Mouse (Mus musculus): ENCODE results near the gene Pgbd5. TPM values are rescaled to one million over a fixed set of nuclear protein-coding genes. Genes with fewer than 3 reads are reported as not detected.

The Pgbd5 gene
- polyA plus RNA-seq, 1 experiment from 2014 or later = 5.3 TPM

GRCm38 (mm10) chr8:124392271-124393012, 47.0 kb downstream of the Pgbd5 start:
- Histone ChIP-seq H3K9me3 (ENCODE audit: control insufficient read depth, low read length) (no peaks in the 10 kb centered on the region), H3K9ac (ENCODE audit: low read depth, low read length) (no peak overlapping the region), H3K4me2 (replicated peaks; ENCODE audit: low read depth, low read length) (no peak overlapping the region), H3K27me3 (ENCODE audit: control insufficient read depth, insufficient read depth, low read length) (no peaks in the 10 kb centered on the region), H3K27ac (ENCODE audit: low read depth, low read length) (no peak overlapping the region), H3K36me3 (ENCODE audit: control insufficient read depth, insufficient read depth, low read length) (no peaks in the 10 kb centered on the region), H3K4me3 (ENCODE audit: low read depth, low read length) (no peak overlapping the region), H3K4me1 (replicated peaks; ENCODE audit: control insufficient read depth, insufficient read depth, low read length) (no peaks in the 10 kb centered on the region)
- ATAC-seq (ENCODE audit: low FRiP score) (no peak), DNase-seq (ENCODE audit: low spot score) (no peak)
- 50% methylated on average over 10 of the region's 10 CpGs for WGBS

- no peak for ATAC-seq (ENCODE audit: low FRiP score)
- H3K4me3 ChIP-seq (ENCODE audit: low read depth, low read length) = no peak overlapping the region
- H3K36me3 ChIP-seq (ENCODE audit: control insufficient read depth, insufficient read depth, low read length) = no peaks in the 10 kb centered on the region
- no peak overlapping the region for H3K4me2 ChIP-seq (replicated peaks; ENCODE audit: low read depth, low read length)
- no peaks in the 10 kb centered on the region for H3K27me3 ChIP-seq (ENCODE audit: control insufficient read depth, insufficient read depth, low read length)
- no peaks in the 10 kb centered on the region for H3K9me3 ChIP-seq (ENCODE audit: control insufficient read depth, low read length)
- no peaks in the 10 kb centered on the region for H3K4me1 ChIP-seq (replicated peaks; ENCODE audit: control insufficient read depth, insufficient read depth, low read length)
- WGBS = 95% methylated on average over 7 of the region's 7 CpGs
- no peak for DNase-seq (ENCODE audit: low spot score)
- H3K27ac ChIP-seq (ENCODE audit: low read depth, low read length) = no peak overlapping the region
- no peak overlapping the region for H3K9ac ChIP-seq (ENCODE audit: low read depth, low read length)
These were observed 48.3 kb downstream of the Pgbd5 start for GRCm38 (mm10) chr8:124391191-124391590.

- no peak overlapping the region for H3K4me3 ChIP-seq (ENCODE audit: low read depth, low read length)
- WGBS = 92% methylated on average over 11 of the region's 11 CpGs
- ATAC-seq (ENCODE audit: low FRiP score) = no peak
- no peak overlapping the region for H3K27ac ChIP-seq (ENCODE audit: low read depth, low read length)
- no peak overlapping the region for H3K4me2 ChIP-seq (replicated peaks; ENCODE audit: low read depth, low read length)
- DNase-seq (ENCODE audit: low spot score) = no peak
- no peak overlapping the region for H3K9ac ChIP-seq (ENCODE audit: low read depth, low read length)
- no peaks in the 10 kb centered on the region for H3K4me1 ChIP-seq (replicated peaks; ENCODE audit: control insufficient read depth, insufficient read depth, low read length)
- H3K27me3 ChIP-seq (ENCODE audit: control insufficient read depth, insufficient read depth, low read length) = no peaks in the 10 kb centered on the region
- no peaks in the 10 kb centered on the region for H3K9me3 ChIP-seq (ENCODE audit: control insufficient read depth, low read length)
- no peaks in the 10 kb centered on the region for H3K36me3 ChIP-seq (ENCODE audit: control insufficient read depth, insufficient read depth, low read length)
These were observed 50.0 kb downstream of the Pgbd5 start for GRCm38 (mm10) chr8:124389495-124389894.

GRCm38 (mm10) chr8:124386225-124386899, 53.1 kb downstream of the Pgbd5 start:
- WGBS = 89% methylated on average over 23 of the region's 23 CpGs
- DNase-seq (ENCODE audit: low spot score) = no peak
- Histone ChIP-seq H3K27ac (ENCODE audit: low read depth, low read length) (no peak overlapping the region), H3K4me3 (ENCODE audit: low read depth, low read length) (no peak overlapping the region), H3K36me3 (ENCODE audit: control insufficient read depth, insufficient read depth, low read length) (no peaks in the 10 kb centered on the region), H3K9ac (ENCODE audit: low read depth, low read length) (no peak overlapping the region), H3K4me2 (replicated peaks; ENCODE audit: low read depth, low read length) (no peak overlapping the region), H3K27me3 (ENCODE audit: control insufficient read depth, insufficient read depth, low read length) (no peaks in the 10 kb centered on the region), H3K4me1 (replicated peaks; ENCODE audit: control insufficient read depth, insufficient read depth, low read length) (no peaks in the 10 kb centered on the region), H3K9me3 (ENCODE audit: control insufficient read depth, low read length) (no peaks in the 10 kb centered on the region)
- ATAC-seq (ENCODE audit: low FRiP score) = no peak

GRCm38 (mm10) chr8:124384336-124384735, 55.1 kb downstream of the Pgbd5 start:
- DNase-seq (ENCODE audit: low spot score) (no peak), ATAC-seq (ENCODE audit: low FRiP score) (no peak)
- Histone ChIP-seq H3K4me1 (replicated peaks; ENCODE audit: control insufficient read depth, insufficient read depth, low read length) (no peaks in the 10 kb centered on the region), H3K27ac (ENCODE audit: low read depth, low read length) (no peak overlapping the region), H3K9me3 (ENCODE audit: control insufficient read depth, low read length) (no peaks in the 10 kb centered on the region), H3K4me3 (ENCODE audit: low read depth, low read length) (no peak overlapping the region), H3K4me2 (replicated peaks; ENCODE audit: low read depth, low read length) (no peak overlapping the region), H3K36me3 (ENCODE audit: control insufficient read depth, insufficient read depth, low read length) (no peaks in the 10 kb centered on the region), H3K9ac (ENCODE audit: low read depth, low read length) (no peak overlapping the region), H3K27me3 (ENCODE audit: control insufficient read depth, insufficient read depth, low read length) (no peaks in the 10 kb centered on the region)
- WGBS = 93% methylated on average over 19 of the region's 19 CpGs

GRCm38 (mm10) chr8:124382235-124382634, 57.2 kb downstream of the Pgbd5 start:
- Histone ChIP-seq H3K4me1 (replicated peaks; ENCODE audit: control insufficient read depth, insufficient read depth, low read length) (no peaks in the 10 kb centered on the region), H3K4me3 (ENCODE audit: low read depth, low read length) (no peak overlapping the region), H3K4me2 (replicated peaks; ENCODE audit: low read depth, low read length) (no peak overlapping the region), H3K27ac (ENCODE audit: low read depth, low read length) (no peak overlapping the region), H3K9me3 (ENCODE audit: control insufficient read depth, low read length) (no peaks in the 10 kb centered on the region), H3K27me3 (ENCODE audit: control insufficient read depth, insufficient read depth, low read length) (no peaks in the 10 kb centered on the region), H3K36me3 (ENCODE audit: control insufficient read depth, insufficient read depth, low read length) (no peaks in the 10 kb centered on the region), H3K9ac (ENCODE audit: low read depth, low read length) (no peak overlapping the region)
- DNase-seq (ENCODE audit: low spot score) (no peak), ATAC-seq (ENCODE audit: low FRiP score) (no peak)
- WGBS = 59% methylated on average over 10 of the region's 10 CpGs

- Histone ChIP-seq H3K36me3 (ENCODE audit: control insufficient read depth, insufficient read depth, low read length) (no peaks in the 10 kb centered on the region), H3K9me3 (ENCODE audit: control insufficient read depth, low read length) (no peaks in the 10 kb centered on the region), H3K9ac (ENCODE audit: low read depth, low read length) (no peak overlapping the region), H3K27me3 (ENCODE audit: control insufficient read depth, insufficient read depth, low read length) (no peaks in the 10 kb centered on the region), H3K4me1 (replicated peaks; ENCODE audit: control insufficient read depth, insufficient read depth, low read length) (no peaks in the 10 kb centered on the region), H3K4me3 (ENCODE audit: low read depth, low read length) (no peak overlapping the region), H3K4me2 (replicated peaks; ENCODE audit: low read depth, low read length) (no peak overlapping the region), H3K27ac (ENCODE audit: low read depth, low read length) (no peak overlapping the region)
- no peak for DNase-seq (ENCODE audit: low spot score)
- no peak for ATAC-seq (ENCODE audit: low FRiP score)
- WGBS = 74% methylated on average over 6 of the region's 6 CpGs
These were observed 60.2 kb downstream of the Pgbd5 start for GRCm38 (mm10) chr8:124379289-124379688.

GRCm38 (mm10) chr8:124376406-124376805, 63.1 kb downstream of the Pgbd5 start:
- Histone ChIP-seq H3K4me3 (ENCODE audit: low read depth, low read length) (no peak overlapping the region), H3K36me3 (ENCODE audit: control insufficient read depth, insufficient read depth, low read length) (no peaks in the 10 kb centered on the region), H3K27ac (ENCODE audit: low read depth, low read length) (no peak overlapping the region), H3K4me2 (replicated peaks; ENCODE audit: low read depth, low read length) (no peak overlapping the region), H3K4me1 (replicated peaks; ENCODE audit: control insufficient read depth, insufficient read depth, low read length) (no peaks in the 10 kb centered on the region), H3K9me3 (ENCODE audit: control insufficient read depth, low read length) (no peaks in the 10 kb centered on the region), H3K27me3 (ENCODE audit: control insufficient read depth, insufficient read depth, low read length) (no peaks in the 10 kb centered on the region), H3K9ac (ENCODE audit: low read depth, low read length) (no peak overlapping the region)
- 94% methylated on average over 12 of the region's 12 CpGs for WGBS
- no peak for ATAC-seq (ENCODE audit: low FRiP score)
- DNase-seq (ENCODE audit: low spot score) = no peak

- H3K27ac ChIP-seq (ENCODE audit: low read depth, low read length) = no peak overlapping the region
- ATAC-seq (ENCODE audit: low FRiP score) = no peak
- H3K9me3 ChIP-seq (ENCODE audit: control insufficient read depth, low read length) = no peaks in the 10 kb centered on the region
- no peaks in the 10 kb centered on the region for H3K4me1 ChIP-seq (replicated peaks; ENCODE audit: control insufficient read depth, insufficient read depth, low read length)
- H3K27me3 ChIP-seq (ENCODE audit: control insufficient read depth, insufficient read depth, low read length) = no peaks in the 10 kb centered on the region
- no peak overlapping the region for H3K4me2 ChIP-seq (replicated peaks; ENCODE audit: low read depth, low read length)
- no peak overlapping the region for H3K4me3 ChIP-seq (ENCODE audit: low read depth, low read length)
- WGBS = 88% methylated on average over 9 of the region's 9 CpGs
- H3K9ac ChIP-seq (ENCODE audit: low read depth, low read length) = no peak overlapping the region
- no peak for DNase-seq (ENCODE audit: low spot score)
- H3K36me3 ChIP-seq (ENCODE audit: control insufficient read depth, insufficient read depth, low read length) = no peaks in the 10 kb centered on the region
These were observed 63.7 kb downstream of the Pgbd5 start for GRCm38 (mm10) chr8:124375727-124376126.
